Mouse (Mus musculus): ENCODE measurements around the gene Hdac9. TPM values are rescaled to one million over a fixed set of nuclear protein-coding genes. Genes with fewer than 3 reads are reported as not detected.

Gene Hdac9
- polyA plus RNA-seq, 1 experiment from 2014 or later: 12.7 TPM

DNA sequence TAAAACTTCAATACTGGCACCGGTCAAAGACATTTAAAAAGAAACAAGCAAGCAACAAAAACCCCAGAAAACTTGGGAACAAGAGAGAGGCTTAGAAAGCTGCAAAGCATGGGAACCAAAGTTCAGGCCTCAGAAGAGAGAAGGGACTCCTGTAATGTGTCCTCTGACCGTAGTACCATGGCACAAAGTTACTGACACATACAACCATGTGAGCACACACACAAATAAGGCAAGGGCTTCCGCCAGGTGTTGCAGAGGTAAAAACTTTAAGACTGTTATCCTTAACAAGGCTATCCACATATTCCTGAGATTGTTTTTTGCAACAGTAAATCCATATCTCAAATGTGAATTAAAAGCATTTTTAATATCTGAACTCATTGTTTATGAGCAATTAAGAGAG, 632.5 kb downstream of the Hdac9 start:
- ATAC-seq (ENCODE audit: low FRiP score) (no peak), DNase-seq (ENCODE audit: low spot score) (no peak)
- Histone ChIP-seq H3K36me3 (ENCODE audit: control insufficient read depth, insufficient read depth, low read length) (no peaks in the 10 kb centered on the region), H3K4me3 (ENCODE audit: low read depth, low read length) (no peak overlapping the region), H3K9me3 (ENCODE audit: control insufficient read depth, low read length) (no peaks in the 10 kb centered on the region), H3K4me1 (replicated peaks; ENCODE audit: control insufficient read depth, insufficient read depth, low read length) (no peaks in the 10 kb centered on the region), H3K27me3 (ENCODE audit: control insufficient read depth, insufficient read depth, low read length) (no peaks in the 10 kb centered on the region), H3K9ac (ENCODE audit: low read depth, low read length) (no peak overlapping the region), H3K4me2 (replicated peaks; ENCODE audit: low read depth, low read length) (no peak overlapping the region), H3K27ac (ENCODE audit: low read depth, low read length) (no peak overlapping the region)
- 92% methylated on average over 3 of the region's 3 CpGs for WGBS

DNA sequence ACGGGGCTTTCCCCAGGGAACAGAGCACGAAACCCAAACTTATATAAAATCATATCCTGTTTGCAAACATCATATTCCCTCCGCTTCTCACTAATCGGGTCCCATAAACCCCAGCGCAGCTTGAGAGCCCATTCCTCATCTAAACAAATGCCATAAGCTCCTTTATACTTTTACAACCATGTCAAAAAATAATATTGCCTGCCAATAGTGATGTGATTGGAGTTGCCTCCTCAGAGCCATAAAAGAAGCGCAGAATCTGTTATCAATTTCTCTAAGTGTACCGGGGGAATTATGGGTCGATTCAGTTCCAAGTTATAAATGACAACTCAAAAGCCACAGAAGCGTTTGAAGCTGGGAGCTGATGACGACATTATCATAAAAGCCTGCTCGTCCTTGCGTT, 638.1 kb downstream of the Hdac9 start:
- no peak overlapping the region for H3K4me2 ChIP-seq (replicated peaks; ENCODE audit: low read depth, low read length)
- H3K36me3 ChIP-seq (ENCODE audit: control insufficient read depth, insufficient read depth, low read length): no peaks in the 10 kb centered on the region
- H3K4me3 ChIP-seq (ENCODE audit: low read depth, low read length): no peak overlapping the region
- H3K9ac ChIP-seq (ENCODE audit: low read depth, low read length): no peak overlapping the region
- H3K27me3 ChIP-seq (ENCODE audit: control insufficient read depth, insufficient read depth, low read length): no peaks in the 10 kb centered on the region
- 85% methylated on average over 12 of the region's 12 CpGs for WGBS
- DNase-seq (ENCODE audit: low spot score): no peak
- no peaks in the 10 kb centered on the region for H3K9me3 ChIP-seq (ENCODE audit: control insufficient read depth, low read length)
- H3K4me1 ChIP-seq (replicated peaks; ENCODE audit: control insufficient read depth, insufficient read depth, low read length): no peaks in the 10 kb centered on the region
- ATAC-seq (ENCODE audit: low FRiP score): no peak
- no peak overlapping the region for H3K27ac ChIP-seq (ENCODE audit: low read depth, low read length)

DNA sequence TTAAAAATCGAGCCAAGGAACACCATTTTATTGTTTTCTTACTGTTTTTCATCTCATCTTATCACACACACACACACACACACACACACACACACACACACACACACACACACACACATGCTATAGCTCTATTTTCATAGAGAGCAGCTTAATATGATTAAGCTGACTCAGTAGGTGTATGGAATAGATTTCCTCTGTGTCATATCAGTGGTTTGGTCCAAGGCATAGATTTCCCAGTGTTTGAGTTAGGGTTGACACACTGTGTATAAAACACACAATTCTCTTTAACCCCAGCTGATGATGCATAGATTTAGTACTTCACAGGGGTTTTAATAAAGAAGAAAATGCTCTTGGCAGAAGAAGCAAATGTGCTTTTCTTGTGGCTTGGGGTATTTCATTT, 643.1 kb downstream of the Hdac9 start:
- Histone ChIP-seq H3K27me3 (ENCODE audit: control insufficient read depth, insufficient read depth, low read length) (no peaks in the 10 kb centered on the region), H3K9me3 (ENCODE audit: control insufficient read depth, low read length) (no peaks in the 10 kb centered on the region), H3K9ac (ENCODE audit: low read depth, low read length) (no peak overlapping the region), H3K36me3 (ENCODE audit: control insufficient read depth, insufficient read depth, low read length) (no peaks in the 10 kb centered on the region), H3K4me3 (ENCODE audit: low read depth, low read length) (no peak overlapping the region), H3K4me1 (replicated peaks; ENCODE audit: control insufficient read depth, insufficient read depth, low read length) (no peaks in the 10 kb centered on the region), H3K27ac (ENCODE audit: low read depth, low read length) (no peak overlapping the region), H3K4me2 (replicated peaks; ENCODE audit: low read depth, low read length) (no peak overlapping the region)
- ATAC-seq (ENCODE audit: low FRiP score) (no peak), DNase-seq (ENCODE audit: low spot score) (no peak)
- 85% methylated on average over 1 of the region's 1 CpGs for WGBS

DNA sequence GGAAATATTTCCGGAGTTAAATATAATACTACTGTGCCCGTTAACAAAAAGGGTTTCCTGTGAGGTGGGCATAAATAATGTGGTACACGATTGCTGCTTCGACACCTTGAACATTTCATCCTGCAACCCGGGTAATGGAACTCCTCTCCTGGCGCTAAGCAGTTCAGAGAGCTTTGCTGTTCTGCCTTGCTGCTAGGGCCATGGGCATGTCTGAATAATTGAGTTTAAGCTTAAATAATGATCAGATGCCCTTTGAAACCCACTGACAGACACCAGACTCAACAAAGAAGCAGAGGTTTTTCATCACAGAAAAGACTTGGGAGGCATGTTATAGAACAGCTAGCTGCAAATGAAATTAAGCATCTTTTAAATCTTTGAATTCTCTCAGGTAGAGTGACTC, 646.8 kb downstream of the Hdac9 start:
- no peaks in the 10 kb centered on the region for H3K36me3 ChIP-seq (ENCODE audit: control insufficient read depth, insufficient read depth, low read length)
- H3K4me3 ChIP-seq (ENCODE audit: low read depth, low read length): no peak overlapping the region
- H3K9me3 ChIP-seq (ENCODE audit: control insufficient read depth, low read length): no peaks in the 10 kb centered on the region
- no peaks in the 10 kb centered on the region for H3K27me3 ChIP-seq (ENCODE audit: control insufficient read depth, insufficient read depth, low read length)
- no peaks in the 10 kb centered on the region for H3K4me1 ChIP-seq (replicated peaks; ENCODE audit: control insufficient read depth, insufficient read depth, low read length)
- DNase-seq (ENCODE audit: low spot score): no peak
- WGBS: 78% methylated on average over 6 of the region's 6 CpGs
- H3K9ac ChIP-seq (ENCODE audit: low read depth, low read length): no peak overlapping the region
- H3K4me2 ChIP-seq (replicated peaks; ENCODE audit: low read depth, low read length): no peak overlapping the region
- H3K27ac ChIP-seq (ENCODE audit: low read depth, low read length): no peak overlapping the region
- no peak for ATAC-seq (ENCODE audit: low FRiP score)

DNA sequence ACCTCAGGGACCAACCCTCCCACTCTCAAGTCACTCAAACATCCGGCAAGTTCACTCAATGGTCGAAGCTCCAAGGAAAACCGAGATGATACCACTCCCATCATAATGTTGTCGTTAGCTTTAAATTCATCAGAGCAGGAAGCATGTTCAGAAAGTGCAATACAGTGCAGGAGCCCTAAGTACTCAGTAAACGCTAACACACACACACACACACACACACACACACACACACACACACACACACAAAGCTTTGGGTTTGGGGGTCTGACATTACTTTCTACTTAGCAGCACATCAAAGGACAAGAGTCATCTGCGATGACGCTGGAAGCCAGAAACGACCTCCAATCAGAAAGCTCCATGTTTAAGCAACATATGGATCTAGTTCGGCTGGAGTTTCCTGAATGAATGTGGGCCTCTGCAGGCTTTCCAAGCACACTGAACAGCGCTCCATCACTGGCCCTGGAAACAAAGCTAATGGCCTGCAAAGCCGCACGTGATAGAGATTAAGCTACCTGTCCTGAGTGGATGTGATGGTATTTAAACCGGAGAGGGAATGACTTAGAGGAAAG, 647.3 kb downstream of the Hdac9 start:
- H3K4me2 ChIP-seq (replicated peaks; ENCODE audit: low read depth, low read length): no peak overlapping the region
- peak; percentile 22 for DNase-seq (ENCODE audit: low spot score)
- no peak overlapping the region for H3K4me3 ChIP-seq (ENCODE audit: low read depth, low read length)
- H3K9ac ChIP-seq (ENCODE audit: low read depth, low read length): no peak overlapping the region
- no peak for ATAC-seq (ENCODE audit: low FRiP score)
- H3K27ac ChIP-seq (ENCODE audit: low read depth, low read length): no peak overlapping the region
- H3K4me1 ChIP-seq (replicated peaks; ENCODE audit: control insufficient read depth, insufficient read depth, low read length): no peaks in the 10 kb centered on the region
- H3K36me3 ChIP-seq (ENCODE audit: control insufficient read depth, insufficient read depth, low read length): no peaks in the 10 kb centered on the region
- 68% methylated on average over 13 of the region's 13 CpGs for WGBS
- no peaks in the 10 kb centered on the region for H3K27me3 ChIP-seq (ENCODE audit: control insufficient read depth, insufficient read depth, low read length)
- H3K9me3 ChIP-seq (ENCODE audit: control insufficient read depth, low read length): no peaks in the 10 kb centered on the region

DNA sequence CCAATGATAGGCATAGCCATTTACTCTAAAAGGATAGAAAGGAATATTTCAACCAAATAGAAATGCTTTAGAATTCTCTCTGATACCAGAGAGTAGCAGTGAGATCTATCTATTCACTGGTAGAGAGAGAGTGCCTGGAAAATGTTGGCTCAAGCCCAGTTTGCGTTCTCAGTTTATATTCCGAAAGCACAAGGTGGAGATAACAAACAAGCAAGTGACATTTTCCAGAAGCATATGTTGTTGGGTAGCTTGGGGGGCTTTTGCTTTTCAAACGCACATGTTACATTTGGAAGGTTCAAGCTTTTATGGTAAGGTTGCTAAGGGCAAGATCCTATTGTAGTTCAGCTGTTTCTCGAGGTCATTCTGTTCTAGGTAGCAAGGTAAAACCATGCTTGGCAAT, 657.2 kb downstream of the Hdac9 start:
- 88% methylated on average over 4 of the region's 4 CpGs for WGBS
- ATAC-seq (ENCODE audit: low FRiP score): no peak

DNA sequence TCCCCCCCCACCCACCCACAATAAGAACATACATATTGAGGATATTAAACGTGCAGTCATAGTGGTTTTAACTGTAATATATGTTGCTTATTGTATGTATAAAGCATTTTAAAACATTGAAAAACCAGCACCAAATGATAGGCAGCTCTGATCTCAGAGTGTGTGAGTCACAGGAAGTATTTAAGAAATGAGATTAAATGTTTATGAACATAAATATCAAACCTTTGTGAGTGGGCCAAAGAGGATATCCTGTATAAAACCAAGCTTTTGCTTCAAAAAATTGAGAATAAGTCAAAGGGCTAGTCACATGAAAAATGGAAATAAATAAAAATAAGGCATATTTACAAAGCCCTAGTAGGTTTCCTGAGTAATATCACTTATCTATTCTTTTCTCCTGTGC, 667.7 kb downstream of the Hdac9 start:
- 84% methylated on average over 1 of the region's 1 CpGs for WGBS
- Histone ChIP-seq H3K27me3 (ENCODE audit: control insufficient read depth, insufficient read depth, low read length) (no peaks in the 10 kb centered on the region), H3K4me3 (ENCODE audit: low read depth, low read length) (no peak overlapping the region), H3K4me1 (replicated peaks; ENCODE audit: control insufficient read depth, insufficient read depth, low read length) (no peaks in the 10 kb centered on the region), H3K36me3 (ENCODE audit: control insufficient read depth, insufficient read depth, low read length) (no peaks in the 10 kb centered on the region), H3K4me2 (replicated peaks; ENCODE audit: low read depth, low read length) (no peak overlapping the region), H3K9me3 (ENCODE audit: control insufficient read depth, low read length) (no peaks in the 10 kb centered on the region), H3K27ac (ENCODE audit: low read depth, low read length) (no peak overlapping the region), H3K9ac (ENCODE audit: low read depth, low read length) (no peak overlapping the region)
- DNase-seq (ENCODE audit: low spot score) (no peak), ATAC-seq (ENCODE audit: low FRiP score) (no peak)

More for the DNA sequence above, 657.2 kb downstream of the Hdac9 start:
- Histone ChIP-seq H3K4me2 (replicated peaks; ENCODE audit: low read depth, low read length) (no peak overlapping the region), H3K27me3 (ENCODE audit: control insufficient read depth, insufficient read depth, low read length) (no peaks in the 10 kb centered on the region), H3K9me3 (ENCODE audit: control insufficient read depth, low read length) (no peaks in the 10 kb centered on the region), H3K4me3 (ENCODE audit: low read depth, low read length) (no peak overlapping the region), H3K4me1 (replicated peaks; ENCODE audit: control insufficient read depth, insufficient read depth, low read length) (no peaks in the 10 kb centered on the region), H3K36me3 (ENCODE audit: control insufficient read depth, insufficient read depth, low read length) (no peaks in the 10 kb centered on the region), H3K27ac (ENCODE audit: low read depth, low read length) (no peak overlapping the region), H3K9ac (ENCODE audit: low read depth, low read length) (no peak overlapping the region)
- DNase-seq (ENCODE audit: low spot score): no peak

DNA sequence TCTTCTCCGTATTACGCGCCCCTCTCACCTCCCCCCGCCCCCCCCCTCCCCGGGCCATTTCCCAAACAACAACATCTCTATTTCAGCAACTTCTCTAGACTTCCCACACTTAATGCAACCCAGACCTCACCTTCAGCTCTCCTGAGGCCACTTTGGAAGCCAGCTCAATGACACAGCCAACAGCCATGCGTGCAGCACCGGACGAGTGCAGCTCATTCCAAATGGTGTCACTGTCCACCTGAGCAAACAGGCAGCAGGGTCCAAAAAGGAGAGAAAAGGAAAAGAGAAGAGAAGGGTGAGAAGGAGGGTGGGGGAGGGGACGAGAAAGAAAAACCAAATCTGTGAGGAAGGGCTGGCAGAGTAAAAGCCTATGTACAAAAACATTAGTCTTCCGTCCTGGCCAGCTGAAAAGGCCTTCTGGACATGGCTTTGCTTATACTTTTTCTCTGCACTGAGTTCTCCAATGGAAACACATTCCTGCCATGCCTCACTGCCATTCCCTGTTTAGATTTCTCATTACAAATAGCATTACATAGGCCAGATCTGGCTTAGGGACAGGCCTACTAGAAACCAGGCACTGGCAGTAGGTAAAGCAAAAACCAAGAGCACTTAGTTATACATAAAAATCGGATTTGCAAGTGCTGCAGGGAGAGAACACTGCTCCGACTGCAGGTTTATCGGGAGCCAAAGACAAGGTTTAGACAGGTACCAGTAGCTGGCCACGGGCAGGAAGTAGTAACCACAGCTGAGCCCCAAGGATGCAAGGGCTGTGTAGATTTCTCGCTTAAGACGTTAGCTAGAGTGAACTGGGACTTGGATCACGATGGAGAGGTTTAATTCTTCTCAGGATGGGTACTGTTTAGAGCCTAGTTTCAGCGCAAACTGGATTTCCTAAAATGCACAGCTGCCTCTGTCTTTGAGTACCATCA, 668.4 kb downstream of the Hdac9 start:
- no peak overlapping the region for H3K4me2 ChIP-seq (replicated peaks; ENCODE audit: low read depth, low read length)
- peak; percentile 13 for DNase-seq (ENCODE audit: low spot score)
- no peaks in the 10 kb centered on the region for H3K36me3 ChIP-seq (ENCODE audit: control insufficient read depth, insufficient read depth, low read length)
- no peak for ATAC-seq (ENCODE audit: low FRiP score)
- H3K27me3 ChIP-seq (ENCODE audit: control insufficient read depth, insufficient read depth, low read length): no peaks in the 10 kb centered on the region
- no peak overlapping the region for H3K4me3 ChIP-seq (ENCODE audit: low read depth, low read length)
- H3K9me3 ChIP-seq (ENCODE audit: control insufficient read depth, low read length): no peaks in the 10 kb centered on the region
- WGBS: 73% methylated on average over 18 of the region's 18 CpGs
- H3K27ac ChIP-seq (ENCODE audit: low read depth, low read length): no peak overlapping the region
- H3K9ac ChIP-seq (ENCODE audit: low read depth, low read length): no peak overlapping the region
- H3K4me1 ChIP-seq (replicated peaks; ENCODE audit: control insufficient read depth, insufficient read depth, low read length): no peaks in the 10 kb centered on the region

DNA sequence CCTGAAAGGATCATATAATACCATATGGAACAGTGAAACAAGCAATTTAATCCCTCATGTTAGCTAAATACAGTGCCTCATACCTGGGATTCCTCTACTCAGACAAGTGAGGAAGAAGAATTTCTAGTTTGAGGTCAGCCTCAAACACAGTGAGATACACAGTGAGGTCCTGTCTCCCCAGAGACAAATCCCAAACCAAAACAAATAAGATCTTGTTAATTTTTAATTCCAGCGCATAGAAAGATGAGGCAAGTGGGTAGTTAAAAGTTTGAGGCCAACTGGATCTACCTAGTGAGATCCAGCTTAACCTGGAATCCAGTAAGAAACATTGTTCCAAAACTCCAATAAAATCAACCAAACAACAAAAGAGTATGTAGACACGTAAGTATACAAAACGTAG, 678.1 kb downstream of the Hdac9 start:
- DNase-seq (ENCODE audit: low spot score): no peak
- Histone ChIP-seq H3K4me1 (replicated peaks; ENCODE audit: control insufficient read depth, insufficient read depth, low read length) (no peaks in the 10 kb centered on the region), H3K36me3 (ENCODE audit: control insufficient read depth, insufficient read depth, low read length) (no peaks in the 10 kb centered on the region), H3K9ac (ENCODE audit: low read depth, low read length) (no peak overlapping the region), H3K27me3 (ENCODE audit: control insufficient read depth, insufficient read depth, low read length) (no peaks in the 10 kb centered on the region), H3K4me2 (replicated peaks; ENCODE audit: low read depth, low read length) (no peak overlapping the region), H3K9me3 (ENCODE audit: control insufficient read depth, low read length) (no peaks in the 10 kb centered on the region), H3K27ac (ENCODE audit: low read depth, low read length) (no peak overlapping the region), H3K4me3 (ENCODE audit: low read depth, low read length) (no peak overlapping the region)
- ATAC-seq (ENCODE audit: low FRiP score): no peak
- 89% methylated on average over 3 of the region's 3 CpGs for WGBS

Data from hindbrain, embryonic 11.5 days (tissue).